Mouse (Mus musculus): ENCODE results near the gene Cep112. TPM values are rescaled to one million over a fixed set of nuclear protein-coding genes. Genes with fewer than 3 reads are reported as not detected.

The Cep112 gene
- polyA plus RNA-seq, 1 experiment, result 0.43 TPM

- no peak overlapping the region for H3K4me3 ChIP-seq
- H3K27me3 ChIP-seq (ENCODE audit: control insufficient read depth, insufficient read depth, insufficient read length), result no peaks in the 10 kb centered on the region
- no peaks in the 10 kb centered on the region for H3K36me3 ChIP-seq (ENCODE audit: control insufficient read depth, insufficient read depth)
- TF ChIP-seq MYOD1 (IDR thresholded peaks at IDR 0.05; ENCODE audit: control insufficient read depth in 1 of 3, insufficient read length in 2 of 3, low read depth in 2 of 3) (no peak), TCF12 (IDR thresholded peaks at IDR 0.05; ENCODE audit: insufficient read depth, poor library complexity, severe bottlenecking) (no peak), MAX (IDR thresholded peaks at IDR 0.05; ENCODE audit: low read depth) (no peak), TCF3 (IDR thresholded peaks at IDR 0.05; ENCODE audit: insufficient read length, low read depth) (no peak), USF1 (IDR thresholded peaks at IDR 0.05; ENCODE audit: low read depth) (no peak), CEBPB (IDR thresholded peaks at IDR 0.05; ENCODE audit: insufficient read depth, poor library complexity, severe bottlenecking) (no peak)
- peak overlapping the region; percentile 18 for H3K4me2 ChIP-seq (ENCODE audit: low read depth)
- no peaks in the 10 kb centered on the region for H3K79me2 ChIP-seq (ENCODE audit: control insufficient read depth, insufficient read depth)
- no peak overlapping the region for H3ac ChIP-seq (ENCODE audit: control insufficient read depth, insufficient read length)
Measured at GRCm38 (mm10) chr11:108780271-108781250, 355.6 kb downstream of the Cep112 start.

DNA sequence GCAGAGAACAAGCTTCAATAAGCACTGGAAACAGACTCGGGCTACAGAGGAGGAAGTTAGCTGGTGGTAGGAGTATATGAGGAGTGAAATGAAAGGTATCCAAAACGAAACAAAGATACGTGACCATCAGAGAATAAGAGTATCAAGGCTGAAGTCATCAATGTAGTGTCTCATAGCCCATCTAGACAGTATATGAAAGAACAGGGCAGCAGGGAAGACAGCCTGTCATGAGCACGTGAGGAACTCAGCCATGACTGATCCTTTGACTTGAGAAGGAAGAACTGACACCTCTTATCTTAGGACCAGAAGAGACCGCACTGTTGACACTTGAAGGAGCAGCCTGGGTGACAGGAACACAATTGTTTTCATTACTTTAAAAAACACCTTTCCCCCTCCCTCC, 373.4 kb downstream of the Cep112 start:
- H3K4me2 ChIP-seq (ENCODE audit: low read depth), result no peak overlapping the region
- H3ac ChIP-seq (ENCODE audit: control insufficient read depth, insufficient read length), result no peak overlapping the region
- no peak overlapping the region for H3K4me3 ChIP-seq
- no peaks in the 10 kb centered on the region for H3K79me2 ChIP-seq (ENCODE audit: control insufficient read depth, insufficient read depth)
- no peak for TF ChIP-seq TCF3 (IDR thresholded peaks at IDR 0.05; ENCODE audit: insufficient read length, low read depth)
- no peak for TF ChIP-seq CEBPB (IDR thresholded peaks at IDR 0.05; ENCODE audit: insufficient read depth, poor library complexity, severe bottlenecking)
- no peak for TF ChIP-seq POLR2A (IDR thresholded peaks at IDR 0.05; ENCODE audit: insufficient read length, low read depth)
- no peak for TF ChIP-seq USF1 (IDR thresholded peaks at IDR 0.05; ENCODE audit: low read depth)
- no peaks in the 10 kb centered on the region for H3K27me3 ChIP-seq (ENCODE audit: control insufficient read depth, insufficient read depth, insufficient read length)
- no peaks in the 10 kb centered on the region for H3K36me3 ChIP-seq (ENCODE audit: control insufficient read depth, insufficient read depth)

- H3K27me3 ChIP-seq (ENCODE audit: control insufficient read depth, insufficient read depth, insufficient read length), result no peaks in the 10 kb centered on the region
- H3K4me2 ChIP-seq (ENCODE audit: low read depth), result no peak overlapping the region
- no peak for TF ChIP-seq POLR2A (IDR thresholded peaks at IDR 0.05; ENCODE audit: insufficient read length, low read depth)
- TF ChIP-seq SRF (IDR thresholded peaks at IDR 0.05; ENCODE audit: control insufficient read depth, insufficient read length, low read depth), result no peak
- TF ChIP-seq USF1 (IDR thresholded peaks at IDR 0.05; ENCODE audit: low read depth), result no peak
- no peak for TF ChIP-seq CEBPB (IDR thresholded peaks at IDR 0.05; ENCODE audit: insufficient read depth, poor library complexity, severe bottlenecking)
- no peak for TF ChIP-seq MAX (IDR thresholded peaks at IDR 0.05; ENCODE audit: low read depth)
- TF ChIP-seq E2F4 (IDR thresholded peaks at IDR 0.05; ENCODE audit: insufficient read depth), result no peak
- TF ChIP-seq TCF12 (IDR thresholded peaks at IDR 0.05; ENCODE audit: insufficient read depth, poor library complexity, severe bottlenecking), result no peak
- TF ChIP-seq MYOD1 (IDR thresholded peaks at IDR 0.05; ENCODE audit: control insufficient read depth in 1 of 3, insufficient read length in 2 of 3, low read depth in 2 of 3), result no peak
- TF ChIP-seq REST (IDR thresholded peaks at IDR 0.05; ENCODE audit: insufficient read depth, insufficient read length), result no peak
- TF ChIP-seq TCF3 (IDR thresholded peaks at IDR 0.05; ENCODE audit: insufficient read length, low read depth), result no peak
- no peak for TF ChIP-seq POLR2AphosphoS2 (IDR thresholded peaks at IDR 0.05; ENCODE audit: insufficient read length, low read depth)
- TF ChIP-seq MYOG (IDR thresholded peaks at IDR 0.05; ENCODE audit: control insufficient read depth in 1 of 3, insufficient read depth in 1 of 3, insufficient read length in 2 of 3, low read depth in 2 of 3), result no peak
- no peaks in the 10 kb centered on the region for H3K36me3 ChIP-seq (ENCODE audit: control insufficient read depth, insufficient read depth)
- H3ac ChIP-seq (ENCODE audit: control insufficient read depth, insufficient read length), result no peak overlapping the region
- H3K79me2 ChIP-seq (ENCODE audit: control insufficient read depth, insufficient read depth), result no peaks in the 10 kb centered on the region
- H3K4me3 ChIP-seq, result no peak overlapping the region
Measured at GRCm38 (mm10) chr11:108799695-108800094, 374.7 kb downstream of the Cep112 start.

DNA sequence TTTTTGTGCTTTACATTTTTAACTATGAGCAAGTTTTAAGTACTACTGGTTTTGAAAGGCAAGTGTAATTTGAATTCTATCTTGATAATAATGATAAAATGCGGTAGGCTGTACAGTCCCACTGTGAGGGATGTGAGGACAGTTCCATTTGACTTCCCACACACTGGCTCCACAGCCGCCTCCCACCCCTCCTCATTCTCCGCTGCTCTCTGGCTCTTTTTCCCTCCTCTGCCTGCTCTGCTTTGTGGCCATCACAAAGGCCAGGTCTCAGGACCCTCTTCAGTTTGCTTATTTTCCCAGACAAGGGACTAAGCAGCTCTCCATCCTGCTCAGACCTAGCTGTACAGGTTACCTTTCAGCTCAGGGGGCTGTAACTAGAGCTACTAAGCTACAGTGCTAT, 379.0 kb downstream of the Cep112 start:
- Histone ChIP-seq H3K4me3 (no peak overlapping the region), H3K36me3 (ENCODE audit: control insufficient read depth, insufficient read depth) (no peaks in the 10 kb centered on the region), H3K4me2 (ENCODE audit: low read depth) (no peak overlapping the region), H3K79me2 (ENCODE audit: control insufficient read depth, insufficient read depth) (no peaks in the 10 kb centered on the region), H3ac (ENCODE audit: control insufficient read depth, insufficient read length) (no peak overlapping the region), H3K27me3 (ENCODE audit: control insufficient read depth, insufficient read depth, insufficient read length) (no peaks in the 10 kb centered on the region)
- TF ChIP-seq E2F4 (IDR thresholded peaks at IDR 0.05; ENCODE audit: insufficient read depth) (no peak), SRF (IDR thresholded peaks at IDR 0.05; ENCODE audit: control insufficient read depth, insufficient read length, low read depth) (no peak), MAX (IDR thresholded peaks at IDR 0.05; ENCODE audit: low read depth) (no peak), MYOD1 (IDR thresholded peaks at IDR 0.05; ENCODE audit: control insufficient read depth in 1 of 3, insufficient read length in 2 of 3, low read depth in 2 of 3) (no peak), TCF12 (IDR thresholded peaks at IDR 0.05; ENCODE audit: insufficient read depth, poor library complexity, severe bottlenecking) (no peak), CEBPB (IDR thresholded peaks at IDR 0.05; ENCODE audit: insufficient read depth, poor library complexity, severe bottlenecking) (no peak), USF1 (IDR thresholded peaks at IDR 0.05; ENCODE audit: low read depth) (no peak), POLR2AphosphoS2 (IDR thresholded peaks at IDR 0.05; ENCODE audit: insufficient read length, low read depth) (no peak), MYOG (IDR thresholded peaks at IDR 0.05; ENCODE audit: control insufficient read depth in 1 of 3, insufficient read depth in 1 of 3, insufficient read length in 2 of 3, low read depth in 2 of 3) (no peak), TCF3 (IDR thresholded peaks at IDR 0.05; ENCODE audit: insufficient read length, low read depth) (no peak)

- TF ChIP-seq TCF3 (IDR thresholded peaks at IDR 0.05; ENCODE audit: insufficient read length, low read depth) (no peak), CEBPB (IDR thresholded peaks at IDR 0.05; ENCODE audit: insufficient read depth, poor library complexity, severe bottlenecking) (no peak), MYOD1 (IDR thresholded peaks at IDR 0.05; ENCODE audit: control insufficient read depth in 1 of 3, insufficient read length in 2 of 3, low read depth in 2 of 3) (no peak), E2F4 (IDR thresholded peaks at IDR 0.05; ENCODE audit: insufficient read depth) (no peak), POLR2A (IDR thresholded peaks at IDR 0.05; ENCODE audit: insufficient read length, low read depth) (no peak), USF1 (IDR thresholded peaks at IDR 0.05; ENCODE audit: low read depth) (no peak), REST (IDR thresholded peaks at IDR 0.05; ENCODE audit: insufficient read depth, insufficient read length) (no peak), SRF (IDR thresholded peaks at IDR 0.05; ENCODE audit: control insufficient read depth, insufficient read length, low read depth) (no peak), POLR2AphosphoS2 (IDR thresholded peaks at IDR 0.05; ENCODE audit: insufficient read length, low read depth) (no peak), MAX (IDR thresholded peaks at IDR 0.05; ENCODE audit: low read depth) (no peak), MYOG (IDR thresholded peaks at IDR 0.05; ENCODE audit: control insufficient read depth in 1 of 3, insufficient read depth in 1 of 3, insufficient read length in 2 of 3, low read depth in 2 of 3) (no peak), TCF12 (IDR thresholded peaks at IDR 0.05; ENCODE audit: insufficient read depth, poor library complexity, severe bottlenecking) (no peak)
- no peaks in the 10 kb centered on the region for H3K79me2 ChIP-seq (ENCODE audit: control insufficient read depth, insufficient read depth)
- H3ac ChIP-seq (ENCODE audit: control insufficient read depth, insufficient read length), result no peak overlapping the region
- H3K4me2 ChIP-seq (ENCODE audit: low read depth), result no peak overlapping the region
- H3K4me3 ChIP-seq, result no peak overlapping the region
- no peaks in the 10 kb centered on the region for H3K36me3 ChIP-seq (ENCODE audit: control insufficient read depth, insufficient read depth)
- no peaks in the 10 kb centered on the region for H3K27me3 ChIP-seq (ENCODE audit: control insufficient read depth, insufficient read depth, insufficient read length)
Measured at GRCm38 (mm10) chr11:108805947-108806346, 381.0 kb downstream of the Cep112 start.
